In genomic region chr4:66943699-66944098, GRCm38 (mm10) we compare ENCODE assay signal across 20 mouse cellular contexts.
A peak's percentile ranks its signal among the peaks of the same experiment; 100 is the strongest.
DNase-seq lines count a peak whose midpoint lies in the region; ATAC-seq and TF ChIP-seq lines count a peak whose summit lies in the region.
"Had no signal": no experiment of that assay in that cellular context is flagged by ENCODE, and none has a peak within 500 bp of the region (broad histone marks: within the 10 kb centered on the region; RNA-seq: fewer than 3 reads in every experiment).

No protein-coding gene starts in this region.

- intact Hi-C loops in gastrocnemius, adult 2 months (cut with DNase I) = no loop called here
- intact Hi-C loops in gastrocnemius, postnatal 14 days (cut with DNase I; ENCODE audit: low total_unique reads) = no loop called here

- no peak overlapping the region for H3K4me3 ChIP-seq in gastrocnemius, adult 2 months
- no peak overlapping the region for H3K4me3 ChIP-seq in liver, adult 2 months (ENCODE audit: insufficient read depth, low read depth, low read length)
- no peak overlapping the region for H3K4me3 ChIP-seq in liver, embryonic 12.5 days
- H3K4me3 ChIP-seq: embryonic facial prominence, embryonic 13.5 days; heart, embryonic 12.5 days; kidney, embryonic 15.5 days; limb, embryonic 15.5 days; midbrain, embryonic 15.5 days had no signal

- peak; percentile 30 for TF ChIP-seq CTCF in gastrocnemius, adult 2 months (IDR thresholded peaks at IDR 0.05)
- TF ChIP-seq CTCF in liver, adult 2 months (IDR thresholded peaks at IDR 0.05; ENCODE audit: low read depth, low read length) = no peak

- H3K4me1 ChIP-seq in liver, adult 2 months (ENCODE audit: control insufficient read depth, insufficient read depth, low read length) = no peaks in the 10 kb centered on the region
- no peaks in the 10 kb centered on the region for H3K4me1 ChIP-seq in liver, embryonic 12.5 days
- H3K4me1 ChIP-seq: embryonic facial prominence, embryonic 13.5 days; heart, embryonic 12.5 days; limb, embryonic 15.5 days; midbrain, embryonic 15.5 days had no signal

- H3K9me3 ChIP-seq in liver, embryonic 12.5 days (replicated peaks) = no peaks in the 10 kb centered on the region
- H3K9me3 ChIP-seq: embryonic facial prominence, embryonic 13.5 days; heart, embryonic 12.5 days; kidney, embryonic 15.5 days; limb, embryonic 15.5 days; midbrain, embryonic 15.5 days had no signal

- no peak for ATAC-seq in liver, embryonic 12.5 days
- peak; percentile 42; the same call in 1 of the 2 replicates for ATAC-seq in megakaryocyte progenitor cell, adult 5-6 weeks (replicated peaks; ENCODE audit: poor library complexity)
- ATAC-seq: activated CD4-positive, CD25-positive, alpha-beta regulatory T cell, adult 4 months; midbrain, embryonic 15.5 days had no signal

- H3K36me3 ChIP-seq in liver, adult 2 months (ENCODE audit: control insufficient read depth, insufficient read depth, low read length) = no peaks in the 10 kb centered on the region
- H3K36me3 ChIP-seq in liver, embryonic 12.5 days = no peaks in the 10 kb centered on the region
- H3K36me3 ChIP-seq: embryonic facial prominence, embryonic 13.5 days; heart, embryonic 12.5 days; kidney, embryonic 15.5 days; limb, embryonic 15.5 days; midbrain, embryonic 15.5 days had no signal

- H3K4me2 ChIP-seq in liver, embryonic 12.5 days = no peak overlapping the region
- H3K4me2 ChIP-seq: embryonic facial prominence, embryonic 13.5 days; heart, embryonic 12.5 days; kidney, embryonic 15.5 days; limb, embryonic 15.5 days; midbrain, embryonic 15.5 days had no signal

- DNase-seq in gastrocnemius, adult 2 months = no peak
- no peak for DNase-seq in gastrocnemius, postnatal 14 days
- peak; percentile 35 for DNase-seq in liver, adult 2 months (ENCODE audit: extremely low read depth, low read depth, low spot score)
- DNase-seq in ES-CJ7 (ENCODE audit: low read depth, low spot score) = peak; percentile 19
- no peak for DNase-seq in layer of hippocampus, postnatal 14 days (ENCODE audit: low spot score in 2 of 2)
- DNase-seq in urinary bladder, postnatal 14 days (ENCODE audit: low spot score) = no peak
- DNase-seq: adrenal gland, postnatal 36 days; cerebellum, adult 8-10 months; heart, postnatal 4 days; lung, adult 18-20 months; right cerebral cortex, adult 18-20 months; thymus, adult 2 months had no signal

- no peak overlapping the region for H3K27ac ChIP-seq in gastrocnemius, adult 2 months
- no peak overlapping the region for H3K27ac ChIP-seq in liver, adult 2 months (replicated peaks; ENCODE audit: insufficient read depth, low read depth, low read length)
- H3K27ac ChIP-seq in liver, embryonic 12.5 days = no peak overlapping the region
- H3K27ac ChIP-seq: embryonic facial prominence, embryonic 13.5 days; kidney, embryonic 15.5 days; limb, embryonic 15.5 days; midbrain, embryonic 15.5 days had no signal

- H3K9ac ChIP-seq in liver, adult 2 months (ENCODE audit: low read depth, low read length) = no peak overlapping the region
- H3K9ac ChIP-seq in liver, embryonic 12.5 days = no peak overlapping the region
- H3K9ac ChIP-seq: embryonic facial prominence, embryonic 13.5 days; heart, embryonic 12.5 days; kidney, embryonic 15.5 days; limb, embryonic 15.5 days; midbrain, embryonic 15.5 days had no signal

- TF ChIP-seq POLR2A in liver, adult 2 months (IDR thresholded peaks at IDR 0.05; ENCODE audit: extremely low read depth, insufficient read depth, low read length) = no peak

- no peaks in the 10 kb centered on the region for H3K27me3 ChIP-seq in liver, adult 2 months (ENCODE audit: control insufficient read depth, insufficient read depth, low read length)
- no peaks in the 10 kb centered on the region for H3K27me3 ChIP-seq in liver, embryonic 12.5 days (replicated peaks)
- H3K27me3 ChIP-seq: embryonic facial prominence, embryonic 13.5 days; heart, embryonic 12.5 days; kidney, embryonic 15.5 days; limb, embryonic 15.5 days; midbrain, embryonic 15.5 days had no signal

- no peaks in the 10 kb centered on the region for H3K79me2 ChIP-seq in liver, adult 2 months (ENCODE audit: control insufficient read depth, insufficient read depth, low read length)

Comparison
In these comparisons a context has a peak if more than half of its experiments do, and no peak if none do; other contexts are left out.
1. DNase-seq: peak in liver, adult 2 months (single experiment) and ES-CJ7 (single experiment); none in gastrocnemius, adult 2 months (single experiment), gastrocnemius, postnatal 14 days (single experiment), layer of hippocampus, postnatal 14 days (0 of 2) and urinary bladder, postnatal 14 days (single experiment).